Mouse (Mus musculus): ENCODE measurements around the gene Utp3. TPM values are rescaled to one million over a fixed set of nuclear protein-coding genes. Genes with fewer than 3 reads are reported as not detected.

Gene Utp3
- total and polyA plus RNA-seq, 2 experiments from 2014 or later: 29.6 to 53.9 TPM

- ATAC-seq: no peak
- Histone ChIP-seq H3K4me3 (ENCODE audit: low read depth, low read length) (no peak overlapping the region), H3K9me3 (ENCODE audit: low read length) (no peaks in the 10 kb centered on the region), H3K27ac (ENCODE audit: low read depth, low read length) (no peak overlapping the region), H3K4me1 (ENCODE audit: insufficient read depth) (peaks cover 9% of the 10 kb centered on the region; the same call in 1 of the 2 replicates), H3K27me3 (ENCODE audit: insufficient read depth, low read length) (no peaks in the 10 kb centered on the region), H3K4me2 (ENCODE audit: low read depth) (no peak overlapping the region), H3K36me3 (ENCODE audit: insufficient read depth) (0 out of 2 replicates have a peak, but pooled peaks cover 3% of the 10 kb centered on the region), H3K9ac (no peak overlapping the region)
- DNase-seq: no peak
- WGBS: 87% methylated on average over 9 of the region's 9 CpGs
- TF ChIP-seq CTCF (IDR thresholded peaks at IDR 0.05; ENCODE audit: low read depth): no peak
Measured at GRCm38 (mm10) chr5:88561080-88561814, 7.0 kb downstream of the Utp3 start.

- no peak overlapping the region for H3K4me2 ChIP-seq (ENCODE audit: low read depth)
- ATAC-seq (no peak), DNase-seq (no peak)
- H3K4me1 ChIP-seq (ENCODE audit: insufficient read depth): peaks cover 6% of the 10 kb centered on the region; the same call in 1 of the 2 replicates
- H3K9me3 ChIP-seq (ENCODE audit: low read length): no peaks in the 10 kb centered on the region
- H3K27me3 ChIP-seq (ENCODE audit: insufficient read depth, low read length): no peaks in the 10 kb centered on the region
- 80% methylated on average over 8 of the region's 8 CpGs for WGBS
- H3K27ac ChIP-seq (ENCODE audit: low read depth, low read length): no peak overlapping the region
- 0 out of 2 replicates have a peak, but pooled peaks cover 2% of the 10 kb centered on the region for H3K36me3 ChIP-seq (ENCODE audit: insufficient read depth)
- H3K4me3 ChIP-seq (ENCODE audit: low read depth, low read length): no peak overlapping the region
- H3K9ac ChIP-seq: no peak overlapping the region
- TF ChIP-seq CTCF (IDR thresholded peaks at IDR 0.05; ENCODE audit: low read depth): no peak
Measured at GRCm38 (mm10) chr5:88562863-88563780, 8.9 kb downstream of the Utp3 start.

GRCm38 (mm10) chr5:88564501-88565147 lies 10.4 kb downstream of the Utp3 start, which contains the start of gene Rufy3:
TSS of gene Rufy3 (plus strand) at chr5:88565040.
- peak; percentile 75 for DNase-seq
- H3K9ac ChIP-seq: peak within 1 kb of the TSS; percentile 72
- H3K27ac ChIP-seq (ENCODE audit: low read depth, low read length): peak within 1 kb of the TSS; percentile 86
- 3% methylated on average over 32 of the region's 71 CpGs for WGBS
- peaks cover 6% of the 10 kb centered on the region; the same call in 1 of the 2 replicates for H3K4me1 ChIP-seq (ENCODE audit: insufficient read depth)
- peak; percentile 62 for TF ChIP-seq CTCF (IDR thresholded peaks at IDR 0.05; ENCODE audit: low read depth)
- ATAC-seq: peak; percentile 85
- no peaks in the 10 kb centered on the region for H3K9me3 ChIP-seq (ENCODE audit: low read length)
- H3K27me3 ChIP-seq (ENCODE audit: insufficient read depth, low read length): no peaks in the 10 kb centered on the region
- peak within 1 kb of the TSS; percentile 84 for H3K4me3 ChIP-seq (ENCODE audit: low read depth, low read length)
- peak within 1 kb of the TSS; percentile 68 for H3K4me2 ChIP-seq (ENCODE audit: low read depth)
- H3K36me3 ChIP-seq (ENCODE audit: insufficient read depth): no peaks in the 10 kb centered on the region

GRCm38 (mm10) chr5:88565148-88566033 lies 11.1 kb downstream of the Utp3 start:
- 0 out of 2 replicates have a peak, but pooled peaks cover under 1% of the 10 kb centered on the region for H3K36me3 ChIP-seq (ENCODE audit: insufficient read depth)
- DNase-seq: peak; percentile 64
- no peaks in the 10 kb centered on the region for H3K27me3 ChIP-seq (ENCODE audit: insufficient read depth, low read length)
- TF ChIP-seq CTCF (IDR thresholded peaks at IDR 0.05; ENCODE audit: low read depth): 0 out of 2 replicates have a peak, but pooled peaks have one; percentile 2
- H3K4me2 ChIP-seq (ENCODE audit: low read depth): peak overlapping the region; percentile 68
- no peaks in the 10 kb centered on the region for H3K9me3 ChIP-seq (ENCODE audit: low read length)
- 4% methylated on average over 69 of the region's 119 CpGs for WGBS
- H3K27ac ChIP-seq (ENCODE audit: low read depth, low read length): peak overlapping the region; percentile 86
- peaks cover 6% of the 10 kb centered on the region; the same call in 1 of the 2 replicates for H3K4me1 ChIP-seq (ENCODE audit: insufficient read depth)
- peak overlapping the region; percentile 84 for H3K4me3 ChIP-seq (ENCODE audit: low read depth, low read length)
- peak overlapping the region; percentile 72 for H3K9ac ChIP-seq
- peak; percentile 70 for ATAC-seq

- Histone ChIP-seq H3K9me3 (ENCODE audit: low read length) (no peaks in the 10 kb centered on the region), H3K27ac (ENCODE audit: low read depth, low read length) (peak overlapping the region; percentile 86), H3K4me3 (ENCODE audit: low read depth, low read length) (peak overlapping the region; percentile 84), H3K4me1 (ENCODE audit: insufficient read depth) (peaks cover 6% of the 10 kb centered on the region; the same call in 1 of the 2 replicates), H3K9ac (peak overlapping the region; percentile 72), H3K36me3 (ENCODE audit: insufficient read depth) (0 out of 2 replicates have a peak, but pooled peaks cover 4% of the 10 kb centered on the region), H3K4me2 (ENCODE audit: low read depth) (peak overlapping the region; percentile 68), H3K27me3 (ENCODE audit: insufficient read depth, low read length) (no peaks in the 10 kb centered on the region)
- peak; percentile 52 for DNase-seq
- TF ChIP-seq CTCF (IDR thresholded peaks at IDR 0.05; ENCODE audit: low read depth): no peak
- WGBS: 2% methylated on average over 14 of the region's 14 CpGs
- ATAC-seq: peak; percentile 15
Measured at GRCm38 (mm10) chr5:88566034-88566841, 12.0 kb downstream of the Utp3 start.

Data from forebrain, postnatal 0 days (tissue).